Mouse (Mus musculus) gastrocnemius, adult 18-20 months (tissue): ENCODE data around the gene Prkag2. TPM values are rescaled to one million over a fixed set of nuclear protein-coding genes. Genes with fewer than 3 reads are reported as not detected.
"Not testable (repeated sequence)": the region's sequence is repeated elsewhere in the genome, so short reads cannot be mapped to it uniquely, and the experiment has no call there.

Experiments
- DNase-seq: peaks from one replicate; pipeline ENCODE4 v3.0.0; 2021; ENCODE audit warnings: low spot score
- total RNA-seq, 2 experiments: library from RNA; stranded (reverse); gene quantifications; 2 replicates each; pipeline ENCODE4 v1.2.3; 2021

Prkag2 gene
- total RNA-seq, 2 experiments from 2014 or later, result 6.7 to 9.9 TPM

- DNase-seq, result no peak
Observed at GRCm38 (mm10) chr5:24876653-24877052, 223.8 kb downstream of the Prkag2 start.

- DNase-seq, result no peak
Observed at GRCm38 (mm10) chr5:24874111-24874510, 226.3 kb downstream of the Prkag2 start.

GRCm38 (mm10) chr5:24873221-24873620, 227.2 kb downstream of the Prkag2 start:
- no peak for DNase-seq

GRCm38 (mm10) chr5:24871276-24871675, 229.2 kb downstream of the Prkag2 start:
- DNase-seq, result no peak

- DNase-seq, result no peak
Observed at GRCm38 (mm10) chr5:24869796-24870289, 230.6 kb downstream of the Prkag2 start.

- no peak for DNase-seq
Observed at GRCm38 (mm10) chr5:24863804-24864203, 236.6 kb downstream of the Prkag2 start.

GRCm38 (mm10) chr5:24861449-24861930, 239.0 kb downstream of the Prkag2 start:
- DNase-seq, result no peak

- peak; percentile 47 for DNase-seq
Observed at GRCm38 (mm10) chr5:24860635-24861448, 239.6 kb downstream of the Prkag2 start.

- DNase-seq, result no peak
Observed at GRCm38 (mm10) chr5:24859771-24860540, 240.5 kb downstream of the Prkag2 start.

GRCm38 (mm10) chr5:24854827-24855600, 245.4 kb downstream of the Prkag2 start:
- DNase-seq, result no peak

- no peak for DNase-seq
Observed at GRCm38 (mm10) chr5:24854256-24854655, 246.2 kb downstream of the Prkag2 start.

- DNase-seq, result not testable (repeated sequence)
Observed at GRCm38 (mm10) chr5:24848261-24848660, 252.2 kb downstream of the Prkag2 start.

- no peak for DNase-seq
Observed at GRCm38 (mm10) chr5:24843841-24844240, 256.6 kb downstream of the Prkag2 start.

- DNase-seq, result no peak
Observed at GRCm38 (mm10) chr5:24843103-24843475, 257.4 kb downstream of the Prkag2 start.

- peak; percentile 99 for DNase-seq
Observed at GRCm38 (mm10) chr5:24842274-24843102, 258.0 kb downstream of the Prkag2 start, which contains the start of gene Rheb. TSS of gene Rheb (minus strand) at chr5:24842624.

GRCm38 (mm10) chr5:24841662-24842273, 258.7 kb downstream of the Prkag2 start:
- peak; percentile 25 for DNase-seq

GRCm38 (mm10) chr5:24840975-24841431, 259.4 kb downstream of the Prkag2 start:
- no peak for DNase-seq

GRCm38 (mm10) chr5:24834491-24834890, 266.0 kb downstream of the Prkag2 start:
- DNase-seq, result no peak

GRCm38 (mm10) chr5:24831912-24832311, 268.5 kb downstream of the Prkag2 start:
- DNase-seq, result no peak

GRCm38 (mm10) chr5:24828446-24828845, 272.0 kb downstream of the Prkag2 start:
- DNase-seq, result no peak
